Mouse (Mus musculus): ENCODE measurements around the gene Ifnar2. TPM values are rescaled to one million over a fixed set of nuclear protein-coding genes. Genes with fewer than 3 reads are reported as not detected.

Gene Ifnar2
- total RNA-seq, 2 experiments from 2014 or later = 113 to 154 TPM

DNA sequence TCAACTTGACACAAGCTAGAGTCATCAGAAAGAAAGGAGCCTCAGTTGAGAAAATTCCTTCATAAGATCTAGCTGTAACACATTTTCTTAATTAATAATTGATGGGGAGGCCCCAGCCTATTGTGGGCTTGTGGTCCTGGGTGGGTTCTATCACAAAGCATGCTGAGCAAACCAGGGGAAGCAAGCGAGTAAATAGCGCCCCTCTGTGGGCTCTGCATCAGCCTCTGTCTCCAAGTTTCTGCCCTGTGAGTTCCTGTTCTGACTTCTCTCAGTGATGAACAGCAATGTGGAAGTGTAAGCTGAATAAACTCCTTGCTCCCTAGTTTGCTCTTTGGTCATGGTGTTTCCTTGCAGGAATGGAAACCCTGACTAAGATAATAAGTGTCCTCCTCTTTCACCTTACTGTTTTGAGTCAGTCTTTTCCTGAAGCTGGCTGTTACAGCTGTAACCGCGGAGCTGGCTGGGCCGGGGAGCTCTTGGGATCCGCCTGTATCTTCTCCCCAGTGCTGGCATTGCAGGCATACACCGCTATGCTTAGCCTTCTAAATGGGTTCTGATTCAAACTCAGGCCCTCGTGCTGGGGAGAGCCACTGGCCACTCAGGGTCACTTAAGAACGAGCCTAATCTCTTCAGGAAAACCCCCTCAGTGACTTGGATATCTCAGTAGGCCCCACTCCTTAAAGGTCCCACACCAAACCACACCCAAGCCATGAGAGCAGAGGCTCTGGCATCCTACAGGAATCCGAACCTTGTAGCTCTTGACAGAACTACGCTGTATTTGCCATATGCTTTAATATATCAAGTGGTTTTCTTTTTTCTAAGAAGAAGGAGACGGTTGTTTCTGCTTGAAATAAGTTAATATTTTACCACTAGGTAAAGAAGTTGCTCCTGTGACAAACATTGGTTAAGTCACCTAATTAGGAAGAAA lies 77.8 kb downstream of the Ifnar2 start:
- no peak for ATAC-seq (replicated peaks; ENCODE audit: poor library complexity)

DNA sequence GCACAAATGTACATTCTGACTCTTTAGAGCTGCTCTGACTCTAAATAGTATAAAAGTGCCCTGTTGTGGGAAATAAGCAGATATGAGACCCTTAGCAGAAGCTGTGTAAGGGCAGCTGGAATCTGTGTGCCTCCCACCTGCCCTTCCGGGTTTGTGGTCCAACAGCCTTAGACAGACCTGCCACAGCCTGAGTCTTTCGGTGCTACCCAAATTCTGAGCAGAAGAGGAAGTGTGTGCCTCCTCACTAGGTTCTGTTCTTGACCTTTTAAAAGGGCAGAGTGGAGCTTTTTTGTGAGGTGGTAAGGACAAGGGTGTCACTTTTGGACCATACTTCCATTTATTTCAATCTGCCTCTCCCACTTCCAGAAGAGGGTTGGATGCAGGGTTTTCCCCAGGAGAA lies 79.4 kb downstream of the Ifnar2 start:
- peak; percentile 33 for ATAC-seq (replicated peaks; ENCODE audit: poor library complexity)

GRCm38 (mm10) chr16:91452363-91452896 lies 79.8 kb downstream of the Ifnar2 start:
- ATAC-seq (replicated peaks; ENCODE audit: poor library complexity) = peak; percentile 18; the same call in 1 of the 2 replicates

Other genes with a start within 250 kb of the Ifnar2 start
- not detected in 2 replicates for gene Olig2, start 147.3 kb upstream of the Ifnar2 start, total RNA-seq (2015)
- gene Olig2, start 147.3 kb upstream of the Ifnar2 start, total RNA-seq (2017) = not detected in 2 replicates
- not detected in 2 replicates for gene Olig1, start 103.0 kb upstream of the Ifnar2 start, total RNA-seq (2015)
- not detected in 2 replicates for gene Olig1, start 103.0 kb upstream of the Ifnar2 start, total RNA-seq (2017)
- not detected in 2 replicates for gene Gm21970, start 18.9 kb downstream of the Ifnar2 start, total RNA-seq (2015)
- gene Gm21970, start 18.9 kb downstream of the Ifnar2 start, total RNA-seq (2017) = not detected in 2 replicates
- gene Il10rb, start 33.4 kb downstream of the Ifnar2 start, total RNA-seq (2015) = 42.7 and 46.2 TPM in 2 replicates
- 36.6 and 39.2 TPM in 2 replicates for gene Il10rb, start 33.4 kb downstream of the Ifnar2 start, total RNA-seq (2017)
- 32.2 and 33.3 TPM in 2 replicates for gene Ifnar1, start 112.5 kb downstream of the Ifnar2 start, total RNA-seq (2015)
- 34.7 and 36.3 TPM in 2 replicates for gene Ifnar1, start 112.5 kb downstream of the Ifnar2 start, total RNA-seq (2017)
- 17.4 and 20.3 TPM in 2 replicates for gene Ifngr2, start 174.3 kb downstream of the Ifnar2 start, total RNA-seq (2015)
- gene Ifngr2, start 174.3 kb downstream of the Ifnar2 start, total RNA-seq (2017) = 14.1 and 16.0 TPM in 2 replicates
- gene Tmem50b, start 225.0 kb downstream of the Ifnar2 start, total RNA-seq (2015) = 51.9 and 59.3 TPM in 2 replicates
- 42.9 and 44.3 TPM in 2 replicates for gene Tmem50b, start 225.0 kb downstream of the Ifnar2 start, total RNA-seq (2017)
- 2.3 and 3.9 TPM in 2 replicates for gene Dnajc28, start 246.2 kb downstream of the Ifnar2 start, total RNA-seq (2015)
- gene Dnajc28, start 246.2 kb downstream of the Ifnar2 start, total RNA-seq (2017) = 4.1 and 5.7 TPM in 2 replicates

Measured in megakaryocyte progenitor cell, adult 5-6 weeks (primary cell).